Mouse (Mus musculus): ENCODE results near the gene Cpa5. TPM values are rescaled to one million over a fixed set of nuclear protein-coding genes. Genes with fewer than 3 reads are reported as not detected.

Gene Cpa5
- total and polyA plus RNA-seq, 3 experiments: not detected

- dilution Hi-C loops (cut with MboI; ENCODE audit: extremely low pct_ligation_motif_present, extremely low pct_unique_long_range_greater_than_20kb, low sequenced_read_pairs) (no loop called here), in situ Hi-C loops (cut with MboI; ENCODE audit: low pct_ligation_motif_present, low pct_unique_long_range_greater_than_20kb, low sequenced_read_pairs) (no loop called here)
- H3K36me3 ChIP-seq (replicated peaks in 1 of 2; ENCODE audit: control insufficient read depth in 1 of 2, insufficient read depth in 1 of 2, low read length in 1 of 2): no peaks in the 10 kb centered on the region
- H3K9ac ChIP-seq (ENCODE audit: insufficient read depth, low read depth): no peak overlapping the region
- no peak overlapping the region for H3K4me2 ChIP-seq (ENCODE audit: insufficient read depth, low read depth, poor library complexity, severe bottlenecking)
- H3K9me3 ChIP-seq (replicated peaks; ENCODE audit: low read length): no peaks in the 10 kb centered on the region
- H3K4me1 ChIP-seq (ENCODE audit: control insufficient read depth in 1 of 2, insufficient read depth in 2 of 2): no peaks in the 10 kb centered on the region
- no peaks in the 10 kb centered on the region for H3K27me3 ChIP-seq (replicated peaks)
- DNase-seq (ENCODE audit: extremely low read depth): no peak
- H3K4me3 ChIP-seq (replicated peaks in 1 of 3; ENCODE audit: low read depth in 2 of 3, low read length in 2 of 3, poor library complexity in 1 of 3): no peak overlapping the region
- TF ChIP-seq POLR2AphosphoS2 (IDR thresholded peaks at IDR 0.05; ENCODE audit: low read depth, low read length) (no peak), ZNF384 (IDR thresholded peaks at IDR 0.05; ENCODE audit: low read depth, low read length) (no peak), NELFE (IDR thresholded peaks at IDR 0.05; ENCODE audit: low read depth, low read length) (no peak), BHLHE40 (IDR thresholded peaks at IDR 0.05; ENCODE audit: low read depth, low read length) (no peak), CTCF (conservative IDR thresholded peaks at IDR 0.05 in 1 of 2, IDR thresholded peaks at IDR 0.05 in 1 of 2; ENCODE audit: low read depth in 2 of 2, low read length in 2 of 2) (no peak), MEF2A (IDR thresholded peaks at IDR 0.05; ENCODE audit: borderline replicate concordance, low read depth, low read length) (no peak), RCOR1 (conservative IDR thresholded peaks at IDR 0.05; ENCODE audit: low read depth, low read length) (no peak), ZC3H11A (IDR thresholded peaks at IDR 0.05; ENCODE audit: low read depth, low read length) (no peak), PAX5 (IDR thresholded peaks at IDR 0.05; ENCODE audit: low read length) (no peak), KAT2A (IDR thresholded peaks at IDR 0.05; ENCODE audit: insufficient replicate concordance, low read length) (no peak), CHD2 (IDR thresholded peaks at IDR 0.05; ENCODE audit: low read length) (no peak), RAD21 (IDR thresholded peaks at IDR 0.05; ENCODE audit: low read depth, low read length) (no peak), CHD1 (IDR thresholded peaks at IDR 0.05; ENCODE audit: low read depth, low read length) (no peak), ZMIZ1 (IDR thresholded peaks at IDR 0.05; ENCODE audit: low read depth, low read length) (no peak), MYC (IDR thresholded peaks at IDR 0.05; ENCODE audit: low read depth, low read length) (no peak)
- no peak overlapping the region for H3K27ac ChIP-seq (ENCODE audit: insufficient read depth, low read depth)
- no peaks in the 10 kb centered on the region for H3K79me2 ChIP-seq (replicated peaks; ENCODE audit: control insufficient read depth, extremely low read depth, insufficient read depth, poor library complexity, severe bottlenecking)
Observed at GRCm38 (mm10) chr6:30572456-30573311, 38.1 kb upstream of the Cpa5 start.

- Histone ChIP-seq H3K4me2 (ENCODE audit: insufficient read depth, low read depth, poor library complexity, severe bottlenecking) (no peak overlapping the region), H3K27me3 (replicated peaks) (no peaks in the 10 kb centered on the region), H3K9me3 (replicated peaks; ENCODE audit: low read length) (no peaks in the 10 kb centered on the region), H3K79me2 (replicated peaks; ENCODE audit: control insufficient read depth, extremely low read depth, insufficient read depth, poor library complexity, severe bottlenecking) (no peaks in the 10 kb centered on the region), H3K9ac (ENCODE audit: insufficient read depth, low read depth) (no peak overlapping the region), H3K4me3 (replicated peaks in 1 of 3; ENCODE audit: low read depth in 2 of 3, low read length in 2 of 3, poor library complexity in 1 of 3) (no peak overlapping the region), H3K27ac (ENCODE audit: insufficient read depth, low read depth) (no peak overlapping the region), H3K4me1 (ENCODE audit: control insufficient read depth in 1 of 2, insufficient read depth in 2 of 2) (no peaks in the 10 kb centered on the region), H3K36me3 (replicated peaks in 1 of 2; ENCODE audit: control insufficient read depth in 1 of 2, insufficient read depth in 1 of 2, low read length in 1 of 2) (no peaks in the 10 kb centered on the region)
- DNase-seq (ENCODE audit: extremely low read depth): no peak
- dilution Hi-C loops (cut with MboI; ENCODE audit: extremely low pct_ligation_motif_present, extremely low pct_unique_long_range_greater_than_20kb, low sequenced_read_pairs) (no loop called here), in situ Hi-C loops (cut with MboI; ENCODE audit: low pct_ligation_motif_present, low pct_unique_long_range_greater_than_20kb, low sequenced_read_pairs) (no loop called here)
- TF ChIP-seq MAFK (IDR thresholded peaks at IDR 0.05; ENCODE audit: insufficient replicate concordance, low read length) (no peak), POLR2AphosphoS2 (IDR thresholded peaks at IDR 0.05; ENCODE audit: low read depth, low read length) (no peak), RAD21 (IDR thresholded peaks at IDR 0.05; ENCODE audit: low read depth, low read length) (no peak), CTCF (conservative IDR thresholded peaks at IDR 0.05 in 1 of 2, IDR thresholded peaks at IDR 0.05 in 1 of 2; ENCODE audit: low read depth in 2 of 2, low read length in 2 of 2) (no peak)
Observed at GRCm38 (mm10) chr6:30573380-30573779, 37.4 kb upstream of the Cpa5 start.
